Mouse (Mus musculus) neural tube, embryonic 11.5 days (tissue): ENCODE results near the gene Bbs9. TPM values are rescaled to one million over a fixed set of nuclear protein-coding genes. Genes with fewer than 3 reads are reported as not detected.

ENCODE experiments used
- ATAC-seq: fragments of 200-750 bp; cut with Nextera tagmentation; 2 replicates; pipeline ENCODE4 v1.8.0; 2017; ENCODE audit warnings: moderate number of reproducible peaks, mild to moderate bottlenecking, moderate TSS enrichment, moderate library complexity; ENCODE audit not compliant: insufficient read depth, low FRiP score, low TSS enrichment
- DNase-seq: peaks from one replicate; pipeline ENCODE4 v3.0.0-alpha.2; 2015; ENCODE audit warnings: low spot score
- H3K27ac ChIP-seq: fragments of 300-500 bp; sonication (generic); 2 replicates; pipeline ENCODE4 v1.5.1; 2014; ENCODE audit warnings: low read depth, mild to moderate bottlenecking, low read length
- H3K27me3 ChIP-seq: fragments of 300-500 bp; sonication (generic); 2 replicates; pipeline ENCODE4 v1.6.1; 2014; ENCODE audit warnings: mild to moderate bottlenecking, low read length, mixed read lengths; ENCODE audit not compliant: control insufficient read depth, insufficient read depth
- H3K36me3 ChIP-seq: fragments of 300-500 bp; sonication (generic); 2 replicates; pipeline ENCODE4 v1.6.1; 2014; ENCODE audit warnings: mild to moderate bottlenecking, low read length, moderate library complexity, mixed read lengths; ENCODE audit not compliant: control insufficient read depth, insufficient read depth
- H3K4me1 ChIP-seq: fragments of 300-500 bp; sonication (generic); 2 replicates; pipeline ENCODE4 v1.6.1; 2014; ENCODE audit warnings: low read length, mixed read lengths; ENCODE audit not compliant: control insufficient read depth, insufficient read depth
- H3K4me2 ChIP-seq: fragments of 300-500 bp; sonication (generic); 2 replicates; pipeline ENCODE4 v1.6.1; 2014; ENCODE audit warnings: low read depth, mild to moderate bottlenecking, moderate library complexity
- H3K4me3 ChIP-seq: fragments of 300-500 bp; sonication (generic); 2 replicates; pipeline ENCODE4 v1.5.1; 2014; ENCODE audit warnings: low read depth, low read length
- H3K9ac ChIP-seq: fragments of 300-500 bp; sonication (generic); 2 replicates; pipeline ENCODE4 v1.6.1; 2014; ENCODE audit warnings: mild to moderate bottlenecking, low read length
- H3K9me3 ChIP-seq: fragments of 300-500 bp; sonication (generic); 2 replicates; pipeline ENCODE4 v1.6.1; 2016; ENCODE audit warnings: low read length; ENCODE audit not compliant: control insufficient read depth
- WGBS: fragments of 180-500 bp; shearing (Covaris S2); extraction: QIAGEN DNeasy Blood & Tissue Kit; methylation state at CpG from one replicate; pipeline ENCODE4 v1.1.7; 2014; 5-methylcytosine and 5-hydroxymethylcytosine counted together
- polyA plus RNA-seq: library from polyadenylated mRNA; unstranded; fragments of >200 nt; fragmentation: Nextera tagmentation; extraction: Ambion mirVana; gene quantifications from 2 replicates; pipeline ENCODE4 v1.2.1, GENCODE M21; 2014

The Bbs9 gene
- polyA plus RNA-seq, 1 experiment from 2014 or later, result 16.9 TPM

DNA sequence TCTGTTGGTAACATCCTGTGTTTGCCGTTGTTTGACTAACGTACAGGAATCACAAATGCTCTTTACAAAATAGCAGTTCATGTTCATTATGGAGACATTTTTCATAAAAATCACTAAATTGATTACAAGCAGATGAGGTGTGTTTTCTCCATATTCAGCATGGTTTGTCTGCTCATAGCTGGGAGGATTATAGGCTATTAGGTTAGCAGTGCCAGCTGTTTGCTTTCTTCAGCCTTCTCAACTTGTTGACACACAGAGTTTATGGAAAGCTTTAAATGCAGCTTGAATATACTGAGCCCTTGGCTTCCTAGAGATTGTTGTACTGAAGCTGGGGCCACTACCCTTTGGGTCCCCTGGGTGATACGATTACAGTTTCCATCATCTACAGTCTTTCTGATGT lies 263.3 kb downstream of the Bbs9 start:
- no peaks in the 10 kb centered on the region for H3K27me3 ChIP-seq
- H3K36me3 ChIP-seq, result no peaks in the 10 kb centered on the region
- no peaks in the 10 kb centered on the region for H3K9me3 ChIP-seq
- no peak overlapping the region for H3K9ac ChIP-seq
- no peak overlapping the region for H3K4me3 ChIP-seq
- H3K27ac ChIP-seq, result no peak overlapping the region
- no peak overlapping the region for H3K4me2 ChIP-seq
- ATAC-seq, result no peak
- no peaks in the 10 kb centered on the region for H3K4me1 ChIP-seq
- DNase-seq, result no peak
- WGBS, result 88% methylated on average over 3 of the region's 3 CpGs

DNA sequence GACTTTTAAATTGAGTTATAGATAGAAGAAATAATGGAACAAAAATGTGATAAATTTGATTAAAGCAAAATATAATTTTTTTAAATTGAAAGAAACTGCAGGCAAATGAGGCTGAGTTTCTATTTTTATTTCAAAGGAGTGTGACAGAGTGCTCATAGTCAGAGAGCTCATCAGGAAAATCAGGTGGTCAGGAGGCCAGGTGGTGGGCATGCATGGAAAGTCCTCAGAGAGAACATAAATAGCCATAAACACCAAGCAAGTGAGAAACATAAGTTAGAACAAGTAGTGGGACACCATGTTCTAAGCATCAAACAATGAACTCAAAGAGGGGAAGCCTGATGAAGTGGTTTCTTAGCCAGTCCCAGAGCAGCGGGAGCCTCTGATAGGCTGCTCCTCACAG lies 266.5 kb downstream of the Bbs9 start:
- DNase-seq, result no peak
- H3K4me3 ChIP-seq, result no peak overlapping the region
- H3K27me3 ChIP-seq, result no peaks in the 10 kb centered on the region
- H3K4me2 ChIP-seq, result no peak overlapping the region
- H3K9ac ChIP-seq, result no peak overlapping the region
- no peak overlapping the region for H3K27ac ChIP-seq
- 100% methylated on average over 1 of the region's 1 CpGs for WGBS
- no peaks in the 10 kb centered on the region for H3K9me3 ChIP-seq
- no peak for ATAC-seq
- no peaks in the 10 kb centered on the region for H3K36me3 ChIP-seq
- H3K4me1 ChIP-seq, result no peaks in the 10 kb centered on the region

DNA sequence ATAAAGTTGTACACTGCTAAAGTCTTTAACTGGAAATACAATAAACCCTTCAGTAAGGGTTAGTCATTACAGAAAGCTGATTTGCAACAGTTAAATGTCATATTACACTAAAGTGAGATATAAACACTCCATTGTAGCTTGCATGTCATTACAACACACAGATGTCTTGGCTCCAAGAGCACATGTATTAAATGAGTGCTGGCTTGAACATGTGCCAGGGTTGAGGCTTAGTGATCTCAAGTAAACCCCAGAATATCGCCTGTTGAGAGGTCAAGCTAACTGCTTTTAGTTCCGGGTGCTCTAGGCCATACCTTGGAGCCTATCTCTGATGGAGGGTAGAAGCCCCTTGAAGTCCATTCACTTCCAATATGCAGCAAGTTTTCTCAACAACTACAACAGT lies 273.1 kb downstream of the Bbs9 start:
- Histone ChIP-seq H3K36me3 (no peaks in the 10 kb centered on the region), H3K27me3 (no peaks in the 10 kb centered on the region), H3K4me2 (no peak overlapping the region), H3K9me3 (no peaks in the 10 kb centered on the region), H3K4me3 (no peak overlapping the region), H3K4me1 (no peaks in the 10 kb centered on the region), H3K27ac (no peak overlapping the region), H3K9ac (no peak overlapping the region)
- 93% methylated on average over 2 of the region's 2 CpGs for WGBS
- DNase-seq, result no peak
- ATAC-seq, result no peak

DNA sequence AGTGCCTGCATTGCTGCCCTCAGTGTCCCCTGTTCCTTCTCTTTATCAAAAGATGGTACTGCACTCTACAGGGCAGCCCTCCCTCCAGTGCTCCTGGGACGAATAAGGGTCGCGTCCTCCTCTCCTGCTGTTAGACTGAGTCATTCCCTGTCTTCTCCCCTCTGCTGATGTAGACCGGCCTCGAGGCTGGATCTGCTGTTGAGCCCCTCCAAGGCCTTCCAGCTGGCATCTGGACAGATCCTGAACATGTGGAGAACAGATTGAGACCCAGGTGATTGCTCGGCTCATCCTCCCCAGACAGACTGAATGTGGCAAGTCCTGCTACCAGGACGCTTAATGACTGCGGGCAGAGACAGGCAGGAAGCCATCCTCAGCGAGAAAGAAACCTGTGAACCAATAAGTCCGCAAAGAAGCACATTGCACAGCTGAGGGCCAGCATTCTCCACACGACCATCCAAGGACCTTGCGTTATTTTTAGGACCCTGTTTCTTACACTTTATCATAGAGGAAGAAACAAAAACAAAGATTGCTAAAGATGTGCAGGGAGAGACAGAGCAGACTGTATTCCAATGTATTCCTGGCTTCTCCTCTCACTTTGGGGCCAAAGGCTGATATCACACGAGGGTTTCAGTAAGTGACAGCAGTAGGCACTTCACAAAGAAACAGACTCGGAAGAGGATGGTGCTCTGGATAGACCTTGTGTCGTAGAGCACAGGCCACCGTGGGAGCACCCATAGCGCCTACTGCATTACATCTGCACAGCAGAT lies 275.4 kb downstream of the Bbs9 start:
- Histone ChIP-seq H3K27ac (no peak overlapping the region), H3K4me3 (no peak overlapping the region), H3K27me3 (no peaks in the 10 kb centered on the region), H3K9me3 (no peaks in the 10 kb centered on the region), H3K36me3 (no peaks in the 10 kb centered on the region), H3K4me1 (no peaks in the 10 kb centered on the region), H3K9ac (no peak overlapping the region), H3K4me2 (no peak overlapping the region)
- ATAC-seq, result no peak
- WGBS, result 57% methylated on average over 17 of the region's 17 CpGs
- DNase-seq, result no peak

DNA sequence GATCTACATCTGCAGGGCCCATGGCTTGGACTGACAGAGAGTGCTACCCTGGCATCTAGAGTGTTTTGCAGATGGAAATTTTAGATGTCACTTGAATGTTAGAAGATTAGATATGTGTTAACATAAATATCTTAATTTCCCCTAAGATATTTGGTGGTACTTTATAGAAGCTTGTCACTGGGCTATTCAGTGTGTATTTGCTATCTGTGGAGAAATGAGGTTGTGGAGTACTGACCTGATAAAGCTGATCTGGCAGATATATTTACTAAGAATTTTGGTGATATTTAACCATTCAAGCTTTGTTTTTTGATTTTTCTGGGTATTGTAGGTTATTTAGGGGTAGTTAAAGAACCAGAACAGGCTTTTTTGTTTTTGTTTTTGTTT lies 276.0 kb downstream of the Bbs9 start:
- DNase-seq (no peak), ATAC-seq (no peak)
- H3K36me3 ChIP-seq, result no peaks in the 10 kb centered on the region
- H3K27me3 ChIP-seq, result no peaks in the 10 kb centered on the region
- no peaks in the 10 kb centered on the region for H3K4me1 ChIP-seq
- no peak overlapping the region for H3K27ac ChIP-seq
- no peaks in the 10 kb centered on the region for H3K9me3 ChIP-seq
- no peak overlapping the region for H3K9ac ChIP-seq
- no peak overlapping the region for H3K4me3 ChIP-seq
- H3K4me2 ChIP-seq, result no peak overlapping the region

DNA sequence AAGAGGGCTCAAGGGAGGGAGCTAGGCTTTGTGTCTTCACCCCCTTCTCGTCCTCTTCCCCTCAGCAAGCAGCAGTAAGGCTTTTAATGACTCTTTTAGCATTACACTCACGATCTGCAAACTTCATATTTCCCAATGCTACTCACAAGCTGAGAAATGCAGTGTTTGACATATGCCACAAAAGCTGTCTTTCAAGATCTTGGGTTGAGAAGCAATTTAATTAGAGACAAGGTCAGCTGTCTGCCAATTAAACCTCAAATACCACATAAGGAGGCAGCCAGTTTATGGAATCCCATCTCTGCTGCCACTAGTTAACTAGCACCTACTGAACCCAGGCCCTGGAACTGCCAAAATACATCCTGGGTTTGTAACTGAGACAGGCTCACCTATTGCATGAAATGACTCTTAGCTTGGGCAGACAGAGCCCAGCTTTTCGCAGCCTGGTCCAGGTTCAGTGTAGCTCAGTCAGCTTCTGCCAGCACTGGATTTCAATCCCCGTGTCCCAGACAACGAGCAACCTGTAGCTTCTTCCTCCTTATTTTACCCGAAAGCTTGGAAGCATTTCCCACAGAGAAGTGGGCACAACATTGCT lies 278.7 kb downstream of the Bbs9 start:
- no peaks in the 10 kb centered on the region for H3K36me3 ChIP-seq
- H3K27ac ChIP-seq, result no peak overlapping the region
- 79% methylated on average over 6 of the region's 6 CpGs for WGBS
- no peak for DNase-seq
- H3K4me2 ChIP-seq, result no peak overlapping the region
- no peaks in the 10 kb centered on the region for H3K9me3 ChIP-seq
- H3K27me3 ChIP-seq, result no peaks in the 10 kb centered on the region
- H3K4me1 ChIP-seq, result no peaks in the 10 kb centered on the region
- no peak overlapping the region for H3K4me3 ChIP-seq
- H3K9ac ChIP-seq, result no peak overlapping the region
- no peak for ATAC-seq

DNA sequence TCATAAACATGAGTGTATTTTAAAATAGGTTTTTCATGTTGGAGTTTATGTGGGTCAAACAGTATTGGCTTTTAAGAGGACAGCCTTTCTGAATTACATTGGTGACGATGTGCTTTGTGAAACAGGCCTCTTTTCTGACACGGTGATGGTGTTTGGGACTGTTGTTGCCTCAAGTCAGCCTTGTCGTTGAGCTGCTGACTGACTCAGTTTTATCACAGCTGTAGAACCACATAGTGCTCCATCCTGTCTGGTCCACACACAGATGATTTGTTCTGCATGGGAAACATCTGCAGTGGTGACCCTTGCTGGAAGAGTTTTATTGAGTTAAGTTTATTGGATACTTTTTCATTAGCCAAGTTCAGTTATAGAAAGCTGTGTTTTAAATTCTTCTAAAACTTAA lies 283.0 kb downstream of the Bbs9 start:
- Histone ChIP-seq H3K4me2 (no peak overlapping the region), H3K4me3 (no peak overlapping the region), H3K27ac (no peak overlapping the region), H3K36me3 (no peaks in the 10 kb centered on the region), H3K9ac (no peak overlapping the region), H3K27me3 (no peaks in the 10 kb centered on the region), H3K4me1 (no peaks in the 10 kb centered on the region), H3K9me3 (no peaks in the 10 kb centered on the region)
- WGBS, result 67% methylated on average over 3 of the region's 3 CpGs
- DNase-seq, result no peak
- no peak for ATAC-seq

DNA sequence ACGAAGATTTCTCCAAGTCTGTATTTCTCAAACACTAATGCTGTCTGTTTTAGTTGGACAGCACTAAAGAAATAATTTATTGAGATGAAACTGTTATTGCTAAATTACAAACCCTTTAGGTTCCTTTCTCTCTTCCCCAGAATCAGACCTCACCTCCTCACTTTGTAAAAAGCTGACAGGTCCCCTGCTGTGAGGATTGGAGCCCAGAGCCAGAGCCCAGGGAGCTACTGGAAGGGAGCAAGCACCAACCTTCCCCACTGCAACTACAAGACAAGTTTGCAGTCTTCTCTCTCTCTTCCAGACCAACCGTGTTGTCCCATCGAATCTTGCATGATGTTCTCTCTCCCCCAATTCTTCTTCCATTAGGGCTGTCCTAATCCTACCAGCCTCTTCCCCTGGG lies 283.7 kb downstream of the Bbs9 start:
- Histone ChIP-seq H3K4me2 (no peak overlapping the region), H3K4me3 (no peak overlapping the region), H3K27me3 (no peaks in the 10 kb centered on the region), H3K4me1 (no peaks in the 10 kb centered on the region), H3K36me3 (no peaks in the 10 kb centered on the region), H3K9me3 (no peaks in the 10 kb centered on the region), H3K27ac (no peak overlapping the region), H3K9ac (no peak overlapping the region)
- DNase-seq (no peak), ATAC-seq (no peak)
- 62% methylated on average over 3 of the region's 3 CpGs for WGBS

DNA sequence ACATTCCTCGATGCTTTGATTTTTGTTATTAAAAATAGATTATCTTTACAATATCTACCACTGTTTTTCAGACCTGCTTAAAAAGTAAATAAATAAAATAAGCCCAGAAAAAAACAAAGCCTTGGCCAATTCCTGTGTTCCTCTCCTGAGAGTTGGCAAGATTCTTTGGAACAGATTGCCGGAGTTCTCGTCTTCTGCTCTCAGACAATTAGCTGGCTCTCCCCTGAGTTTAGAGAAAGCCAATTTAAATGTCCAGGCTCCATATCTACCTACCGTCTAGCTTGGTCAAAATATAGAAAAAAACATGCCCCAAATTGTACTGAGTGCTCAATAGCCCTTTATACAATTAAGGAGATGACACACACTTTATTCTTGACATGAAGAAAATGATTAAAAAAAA lies 284.9 kb downstream of the Bbs9 start:
- no peaks in the 10 kb centered on the region for H3K27me3 ChIP-seq
- H3K27ac ChIP-seq, result no peak overlapping the region
- DNase-seq (no peak), ATAC-seq (no peak)
- H3K4me1 ChIP-seq, result no peaks in the 10 kb centered on the region
- H3K36me3 ChIP-seq, result no peaks in the 10 kb centered on the region
- 90% methylated on average over 4 of the region's 4 CpGs for WGBS
- H3K4me2 ChIP-seq, result no peak overlapping the region
- H3K4me3 ChIP-seq, result no peak overlapping the region
- H3K9ac ChIP-seq, result no peak overlapping the region
- H3K9me3 ChIP-seq, result no peaks in the 10 kb centered on the region
